Mouse (Mus musculus): Measurements from ENCODE around the gene Gm2004. TPM values are rescaled to one million over a fixed set of nuclear protein-coding genes. Genes with fewer than 3 reads are reported as not detected.
"Not testable (repeated sequence)": the region's sequence is repeated elsewhere in the genome, so short reads cannot be mapped to it uniquely, and the experiment has no call there.

Gene Gm2004
- total RNA-seq (2017), result 0.82 and 12.1 TPM in 2 replicates

DNA sequence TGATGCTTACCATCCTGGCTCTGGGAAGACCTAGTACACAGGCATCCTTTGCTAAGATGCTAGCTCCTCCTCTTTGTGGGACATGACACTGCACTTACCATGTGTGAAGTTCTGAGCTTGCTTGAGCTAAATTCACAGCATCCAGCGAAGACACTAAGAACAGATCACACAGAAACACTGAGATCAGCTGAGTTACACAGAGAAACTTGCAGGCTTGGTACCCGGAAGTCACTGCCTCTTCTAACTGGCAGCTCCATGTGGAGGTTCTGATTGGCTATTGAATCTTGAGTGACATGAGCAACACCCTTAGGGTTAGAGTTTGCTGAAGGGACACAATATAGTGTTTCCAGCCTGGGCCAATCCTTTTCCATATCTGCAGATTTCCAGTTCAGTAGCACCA is at the start of gene Gm2004:
Gene Gm2004, minus strand, starts transcription at position 101 of the 400 bp plus-strand sequence.
- not testable (repeated sequence) for ATAC-seq (replicated peaks; ENCODE audit: low read depth, poor library complexity, severe bottlenecking)

Other genes starting within 250 kb of the Gm2004 start
- 17.1 and 23.0 TPM in 2 replicates for gene Zfp966, start 218.7 kb downstream of the Gm2004 start, total RNA-seq (2017)
- gene Gm2026, start 184.5 kb downstream of the Gm2004 start, total RNA-seq (2017), result 0.78 and 14.1 TPM in 2 replicates
- gene 2210418O10Rik, start 76.7 kb upstream of the Gm2004 start, total RNA-seq (2017), result 14.0 and 39.8 TPM in 2 replicates
- gene Gm11009, start 169.7 kb upstream of the Gm2004 start, total RNA-seq (2017), result not detected in 2 replicates